Mouse (Mus musculus): ENCODE measurements around the gene Cebpe.

DNA sequence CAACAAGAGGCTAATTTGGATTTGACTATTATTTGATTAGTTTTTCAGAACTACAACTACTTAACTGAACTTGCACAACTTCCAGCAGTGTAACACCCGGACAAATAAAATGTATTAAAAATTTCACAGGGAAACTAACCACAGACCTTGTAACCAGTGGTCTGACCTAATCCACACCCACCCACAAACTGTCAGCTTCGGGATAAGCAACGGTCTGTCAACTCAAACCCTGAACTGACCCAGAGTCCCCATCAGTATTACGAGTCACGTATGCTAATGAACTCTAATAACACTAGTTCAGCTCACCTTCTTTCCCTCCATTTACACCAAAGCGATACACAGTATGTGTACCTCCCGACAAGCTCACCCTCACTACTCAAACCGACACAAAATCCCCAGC, 26.5 kb downstream of the Cebpe start:
- TF ChIP-seq CTCF (IDR thresholded peaks at IDR 0.05; ENCODE audit: low read depth, low read length) (no peak), EP300 (IDR thresholded peaks at IDR 0.05; ENCODE audit: insufficient read depth, low read depth, low read length) (no peak)
